Mouse (Mus musculus) forebrain, embryonic 10.5 days (tissue): Measurements from ENCODE around the gene Usf3. TPM values are rescaled to one million over a fixed set of nuclear protein-coding genes. Genes with fewer than 3 reads are reported as not detected.

ENCODE experiments used
- DNase-seq: peaks from one replicate; pipeline ENCODE4 v3.0.0-alpha.2; 2017; ENCODE audit warnings: low spot score; ENCODE audit errors: extremely low spot score
- H3K27ac ChIP-seq: fragments of 300-500 bp; sonication (generic); 2 replicates; pipeline ENCODE4 v1.5.1; 2016; ENCODE audit warnings: mild to moderate bottlenecking
- H3K27me3 ChIP-seq: fragments of 300-500 bp; sonication (generic); 2 replicates; pipeline ENCODE4 v1.6.1; 2016; ENCODE audit warnings: mild to moderate bottlenecking; ENCODE audit not compliant: poor library complexity, severe bottlenecking
- H3K36me3 ChIP-seq: fragments of 300-500 bp; sonication (generic); replicated peaks from 2 replicates; pipeline ENCODE4 v1.6.1; 2016; ENCODE audit warnings: mild to moderate bottlenecking, moderate library complexity
- H3K4me1 ChIP-seq: fragments of 300-500 bp; sonication (generic); 2 replicates; pipeline ENCODE4 v1.6.1; 2016
- H3K4me3 ChIP-seq: fragments of 300-500 bp; sonication (generic); 2 replicates; pipeline ENCODE4 v1.5.1; 2016; ENCODE audit warnings: mild to moderate bottlenecking, moderate library complexity
- H3K9me3 ChIP-seq: fragments of 300-500 bp; sonication (generic); 2 replicates; pipeline ENCODE4 v1.6.1; 2016; ENCODE audit warnings: mild to moderate bottlenecking, moderate library complexity
- WGBS: fragments of 180-500 bp; shearing (Covaris S2); methylation state at CpG from one replicate; pipeline ENCODE4 v1.1.7; 2016; 5-methylcytosine and 5-hydroxymethylcytosine counted together
- polyA plus RNA-seq: library from polyadenylated mRNA; unstranded; fragments of >200 nt; fragmentation: Nextera tagmentation; extraction: Ambion mirVana; gene quantifications from 2 replicates; pipeline ENCODE4 v1.2.1, GENCODE M21; 2016

Usf3 gene
- polyA plus RNA-seq: 2.4 and 2.8 TPM in 2 replicates

DNA sequence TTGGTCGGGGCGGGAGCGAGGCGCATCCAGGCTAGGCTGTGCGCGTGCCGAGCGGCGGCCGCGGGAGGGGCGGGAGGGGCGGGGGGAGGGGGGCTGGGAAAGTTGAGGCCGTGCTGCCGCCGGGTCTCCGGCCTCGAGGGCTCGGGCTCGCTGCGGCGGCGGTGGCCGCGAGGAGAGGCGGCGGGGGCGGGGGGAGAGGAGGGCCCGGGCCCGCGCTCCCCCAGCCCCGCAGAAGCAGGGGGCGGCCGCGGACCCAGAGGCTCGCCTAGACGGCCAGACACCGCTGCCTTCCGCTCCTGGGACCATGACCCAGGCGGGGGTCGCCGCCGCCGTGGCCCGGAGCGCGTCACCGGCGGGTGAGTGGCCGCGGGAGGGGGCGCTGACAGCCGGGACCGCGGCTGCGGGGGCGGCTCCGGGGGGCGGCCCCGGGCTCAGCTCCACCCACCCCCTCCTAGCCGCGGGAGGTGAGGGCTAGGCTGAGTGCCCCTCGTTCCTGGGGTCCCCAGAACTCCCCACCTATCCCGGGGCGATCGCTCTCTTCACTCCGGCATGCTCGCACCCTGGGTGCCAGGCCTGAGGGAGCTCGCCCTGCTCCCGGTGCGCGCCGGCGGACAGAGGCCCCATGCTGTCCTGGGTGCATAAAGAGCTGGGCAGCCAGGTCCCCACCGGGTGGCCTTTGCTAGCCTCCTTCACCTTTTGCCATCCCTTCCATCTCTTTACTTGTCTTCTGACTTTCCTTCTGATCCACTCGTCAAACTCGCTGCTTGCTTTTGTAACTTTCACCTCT, at the start of gene Usf3:
Gene Usf3 (plus strand): TSS at position 92 of the 787 bp plus-strand sequence.
- peak within 1 kb of the TSS; percentile 99 for H3K27ac ChIP-seq
- peak within 1 kb of the TSS; percentile 95 for H3K4me3 ChIP-seq
- no peak for DNase-seq
- under 1% methylated on average over 68 of the region's 77 CpGs for whole genome bisulfite sequencing
- H3K36me3 ChIP-seq: no peaks in the 10 kb centered on the region
- H3K9me3 ChIP-seq: no peaks in the 10 kb centered on the region
- H3K27me3 ChIP-seq: no peaks in the 10 kb centered on the region
- H3K4me1 ChIP-seq: peaks cover 25% of the 10 kb centered on the region

DNA sequence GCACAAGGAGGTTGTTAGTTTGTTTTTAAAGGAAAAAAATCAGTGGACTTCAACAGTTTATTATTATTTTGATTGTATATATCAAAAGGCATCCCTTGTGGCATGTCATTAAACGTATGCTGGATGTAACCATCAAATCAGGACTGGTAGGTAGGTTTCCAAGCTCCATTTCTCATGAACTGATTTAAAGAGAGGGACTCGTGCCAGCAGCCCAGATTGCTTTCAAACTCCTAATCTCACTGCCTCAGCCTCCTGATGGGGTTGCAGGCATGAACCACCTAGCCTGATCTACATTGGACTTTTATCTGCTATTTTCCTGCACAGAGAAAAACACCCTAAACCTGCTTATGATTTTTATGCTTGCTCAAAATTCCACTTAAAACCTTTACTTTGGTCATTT, 49.3 kb upstream of the Usf3 start:
- Histone ChIP-seq H3K36me3 (no peaks in the 10 kb centered on the region), H3K9me3 (no peaks in the 10 kb centered on the region), H3K27me3 (no peaks in the 10 kb centered on the region), H3K4me1 (no peaks in the 10 kb centered on the region), H3K4me3 (no peak overlapping the region), H3K27ac (no peak overlapping the region)
- no peak for DNase-seq
- WGBS: 86% methylated on average over 2 of the region's 2 CpGs

DNA sequence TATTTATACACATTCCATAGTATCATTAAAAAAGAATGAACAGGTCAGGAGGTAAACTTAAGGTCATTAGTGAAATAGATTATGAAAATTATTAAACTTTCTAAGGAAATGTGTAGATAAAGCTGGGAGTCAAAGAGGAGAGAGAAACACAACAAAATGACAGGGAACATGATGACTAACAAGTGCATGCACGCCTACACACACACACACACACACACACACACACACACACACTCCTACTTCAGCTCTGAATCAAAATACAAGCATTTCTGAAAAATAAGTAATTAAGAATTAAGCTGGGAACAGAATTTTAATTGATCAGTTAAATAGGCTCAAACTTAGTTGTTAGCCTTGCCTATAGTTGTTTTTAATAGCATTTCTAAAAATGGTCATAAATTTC, 48.3 kb upstream of the Usf3 start:
- DNase-seq: no peak
- H3K9me3 ChIP-seq: no peaks in the 10 kb centered on the region
- no peaks in the 10 kb centered on the region for H3K4me1 ChIP-seq
- no peak overlapping the region for H3K4me3 ChIP-seq
- 95% methylated on average over 1 of the region's 1 CpGs for WGBS
- H3K27ac ChIP-seq: no peak overlapping the region
- no peaks in the 10 kb centered on the region for H3K36me3 ChIP-seq
- H3K27me3 ChIP-seq: no peaks in the 10 kb centered on the region

DNA sequence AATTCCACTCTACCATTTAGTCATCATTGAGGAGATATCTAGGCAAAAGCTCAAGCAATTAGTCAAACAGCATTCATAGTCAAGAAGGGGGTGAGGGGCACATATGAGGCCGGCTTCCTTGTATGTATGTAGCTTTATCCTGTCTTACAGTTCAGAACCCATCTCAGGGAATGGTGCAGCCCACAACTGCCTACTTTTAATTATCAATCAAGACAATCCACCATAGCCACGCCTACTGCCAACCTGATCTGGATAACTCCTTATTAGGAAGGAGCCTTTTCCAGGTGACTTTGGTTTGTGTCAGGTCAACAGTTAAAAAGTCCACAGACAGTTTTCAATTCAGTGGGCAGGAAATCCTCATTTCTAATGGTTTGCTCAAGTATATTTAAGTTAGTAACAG, 47.6 kb upstream of the Usf3 start:
- Histone ChIP-seq H3K9me3 (no peaks in the 10 kb centered on the region), H3K4me3 (no peak overlapping the region), H3K4me1 (no peaks in the 10 kb centered on the region), H3K27me3 (no peaks in the 10 kb centered on the region), H3K27ac (no peak overlapping the region), H3K36me3 (no peaks in the 10 kb centered on the region)
- DNase-seq: no peak
- WGBS: 88% methylated on average over 2 of the region's 2 CpGs

DNA sequence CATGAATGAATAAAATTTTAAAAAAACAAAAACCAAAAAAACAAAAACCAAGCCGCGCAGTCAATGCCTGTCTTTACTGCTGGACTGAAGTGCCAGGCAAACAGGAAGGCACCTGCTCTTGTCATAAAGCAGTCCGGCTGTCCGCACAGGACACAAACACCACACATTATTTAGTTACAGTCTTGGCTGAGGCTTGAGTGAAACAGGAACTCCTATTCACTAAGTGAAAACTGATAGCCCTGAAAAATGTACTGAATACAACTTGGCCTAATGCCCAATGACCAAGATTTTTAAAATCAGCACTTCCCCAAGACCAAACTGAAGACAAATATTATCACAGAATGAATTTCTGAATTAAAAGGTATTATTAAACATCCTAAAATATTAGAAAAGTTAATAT, 46.6 kb upstream of the Usf3 start:
- no peak for DNase-seq
- H3K4me3 ChIP-seq: no peak overlapping the region
- no peaks in the 10 kb centered on the region for H3K36me3 ChIP-seq
- no peaks in the 10 kb centered on the region for H3K9me3 ChIP-seq
- no peak overlapping the region for H3K27ac ChIP-seq
- H3K4me1 ChIP-seq: no peaks in the 10 kb centered on the region
- H3K27me3 ChIP-seq: no peaks in the 10 kb centered on the region
- 92% methylated on average over 4 of the region's 4 CpGs for WGBS

DNA sequence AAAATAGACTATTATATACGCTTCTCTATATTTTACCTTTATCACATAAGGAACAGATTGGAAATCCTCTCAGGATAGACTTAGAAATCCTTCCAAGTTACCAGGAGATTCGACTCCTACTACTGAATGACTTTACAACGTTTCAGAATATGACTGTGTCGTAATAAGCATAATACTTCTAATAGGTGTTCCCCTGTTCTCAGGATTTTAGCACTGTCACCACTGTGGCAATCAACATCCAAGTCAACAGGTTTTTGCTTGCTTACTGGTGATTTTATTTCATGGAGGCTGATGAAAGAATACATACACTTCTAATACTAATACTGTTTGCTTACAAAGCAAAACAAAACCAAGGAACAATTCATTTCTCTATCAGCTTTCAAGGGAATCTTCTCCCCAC, 40.7 kb upstream of the Usf3 start:
- no peak for DNase-seq
- H3K4me3 ChIP-seq: no peak overlapping the region
- no peaks in the 10 kb centered on the region for H3K36me3 ChIP-seq
- H3K27ac ChIP-seq: no peak overlapping the region
- whole genome bisulfite sequencing: 89% methylated on average over 4 of the region's 4 CpGs
- no peaks in the 10 kb centered on the region for H3K27me3 ChIP-seq
- no peaks in the 10 kb centered on the region; the same call in 1 of the 2 replicates for H3K4me1 ChIP-seq
- H3K9me3 ChIP-seq: no peaks in the 10 kb centered on the region

DNA sequence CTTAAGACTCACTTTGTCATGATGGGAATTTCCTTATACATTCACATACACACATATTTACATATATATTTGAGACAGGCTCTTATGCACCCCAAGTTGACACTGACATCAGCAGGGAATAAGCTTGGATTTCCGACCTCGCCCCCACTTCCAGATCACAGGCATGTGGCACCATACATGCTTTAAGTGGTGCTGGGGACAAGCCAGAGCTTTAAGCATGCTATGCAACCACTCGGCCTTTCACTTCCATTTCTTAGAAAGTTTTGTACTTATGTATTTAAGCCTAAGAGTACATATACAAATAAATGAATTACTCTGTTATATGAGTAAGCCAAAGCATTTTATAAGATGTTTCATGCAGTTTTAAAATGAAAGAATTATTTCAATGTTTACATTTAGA, 39.9 kb upstream of the Usf3 start:
- Histone ChIP-seq H3K27ac (no peak overlapping the region), H3K36me3 (no peaks in the 10 kb centered on the region), H3K27me3 (no peaks in the 10 kb centered on the region), H3K9me3 (no peaks in the 10 kb centered on the region), H3K4me1 (peaks cover 9% of the 10 kb centered on the region), H3K4me3 (no peak overlapping the region)
- DNase-seq: no peak
- 82% methylated on average over 3 of the region's 3 CpGs for WGBS

DNA sequence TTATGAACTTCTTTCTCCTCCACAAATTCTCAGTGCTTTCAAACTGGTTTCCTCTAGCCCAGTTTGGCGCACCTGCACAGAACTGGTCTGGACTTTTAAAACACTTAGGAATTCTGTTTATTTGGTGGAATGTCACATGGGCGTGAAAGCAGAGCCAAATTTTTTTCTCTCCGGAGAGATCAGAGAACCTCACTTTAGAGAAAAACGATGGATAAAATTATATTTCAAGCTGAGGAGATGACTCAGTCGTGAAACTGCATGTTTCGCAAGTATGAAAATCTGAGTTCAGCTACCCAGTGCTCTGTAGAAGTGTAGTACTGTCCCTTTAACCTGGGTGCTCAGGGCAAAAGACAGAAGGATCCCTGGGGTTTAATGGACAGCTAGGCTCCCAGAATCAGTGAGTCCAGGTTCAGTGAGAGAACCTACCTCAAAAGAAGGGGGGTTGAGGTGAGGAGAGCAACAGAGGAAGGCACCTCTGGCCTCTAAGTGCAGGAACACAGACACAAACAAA, 36.5 kb upstream of the Usf3 start:
- WGBS: 92% methylated on average over 6 of the region's 6 CpGs
- H3K27ac ChIP-seq: no peak overlapping the region
- H3K9me3 ChIP-seq: no peaks in the 10 kb centered on the region
- H3K27me3 ChIP-seq: no peaks in the 10 kb centered on the region
- no peak for DNase-seq
- peaks cover 19% of the 10 kb centered on the region for H3K4me1 ChIP-seq
- no peak overlapping the region for H3K4me3 ChIP-seq
- H3K36me3 ChIP-seq: no peaks in the 10 kb centered on the region

DNA sequence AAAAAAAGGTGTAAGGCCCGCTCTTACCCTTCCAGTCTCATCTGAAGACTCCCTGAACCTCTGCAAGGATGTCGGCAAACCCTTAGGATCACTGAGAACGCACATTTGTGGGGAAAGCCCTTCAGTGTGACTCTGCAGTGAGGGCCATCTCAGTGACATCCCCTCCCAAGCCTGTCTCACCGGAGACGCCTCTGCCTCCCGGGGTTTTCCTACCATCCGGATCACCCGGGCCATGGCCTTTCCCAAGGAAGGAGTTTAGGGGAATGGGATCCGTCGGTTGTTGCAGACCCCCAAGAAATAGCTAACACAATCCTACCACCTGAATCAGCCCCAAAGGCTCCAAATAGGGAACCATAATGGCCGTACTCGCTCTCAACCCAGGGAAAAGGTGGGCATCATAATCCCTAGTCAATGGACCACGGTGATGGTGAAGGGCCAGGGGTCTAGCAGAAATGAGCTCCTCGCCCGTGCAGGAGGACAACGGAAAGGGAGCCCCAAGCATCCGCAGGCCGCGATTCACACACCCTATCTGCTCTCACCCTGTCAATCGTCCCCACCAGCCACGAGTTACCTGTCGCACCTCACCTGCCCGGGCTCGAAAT, 34.6 kb upstream of the Usf3 start:
- no peaks in the 10 kb centered on the region for H3K9me3 ChIP-seq
- H3K4me1 ChIP-seq: peaks cover 22% of the 10 kb centered on the region
- no peak for DNase-seq
- no peaks in the 10 kb centered on the region for H3K27me3 ChIP-seq
- H3K36me3 ChIP-seq: no peaks in the 10 kb centered on the region
- WGBS: 2% methylated on average over 24 of the region's 24 CpGs
- H3K4me3 ChIP-seq: peak overlapping the region; percentile 93
- H3K27ac ChIP-seq: peak overlapping the region; percentile 97

DNA sequence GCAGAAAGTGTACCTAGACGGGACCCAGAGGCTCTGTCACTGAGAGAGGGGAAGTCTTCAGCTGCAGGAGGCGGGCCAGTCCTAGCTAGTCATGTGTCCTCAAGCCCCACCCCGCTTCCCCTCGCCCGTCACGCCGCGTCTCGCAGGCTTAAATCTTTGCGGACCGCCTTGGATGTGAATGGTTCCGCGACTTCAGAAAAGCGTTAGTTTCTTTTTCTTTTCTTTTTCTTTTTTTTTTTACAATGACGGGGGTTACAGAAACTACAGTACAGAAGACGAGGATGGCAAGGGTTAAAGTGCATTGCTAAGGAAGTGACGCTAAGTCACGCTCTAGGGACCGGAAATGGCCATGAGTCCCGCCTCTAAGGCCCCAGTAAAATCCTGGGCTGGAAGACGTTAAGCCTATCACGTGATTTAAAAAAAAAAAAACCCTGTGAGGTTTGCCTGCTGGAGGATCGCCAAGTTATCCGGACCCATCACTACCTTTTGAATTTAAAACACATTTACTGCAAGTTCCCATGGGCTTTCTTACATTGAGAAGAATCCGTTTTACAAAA, 34.0 kb upstream of the Usf3 start:
- WGBS: under 1% methylated on average over 25 of the region's 25 CpGs
- peak; percentile 83 for DNase-seq
- Histone ChIP-seq H3K27ac (peak overlapping the region; percentile 97), H3K9me3 (no peaks in the 10 kb centered on the region), H3K4me3 (peak overlapping the region; percentile 93), H3K4me1 (peaks cover 22% of the 10 kb centered on the region), H3K27me3 (no peaks in the 10 kb centered on the region), H3K36me3 (no peaks in the 10 kb centered on the region)

DNA sequence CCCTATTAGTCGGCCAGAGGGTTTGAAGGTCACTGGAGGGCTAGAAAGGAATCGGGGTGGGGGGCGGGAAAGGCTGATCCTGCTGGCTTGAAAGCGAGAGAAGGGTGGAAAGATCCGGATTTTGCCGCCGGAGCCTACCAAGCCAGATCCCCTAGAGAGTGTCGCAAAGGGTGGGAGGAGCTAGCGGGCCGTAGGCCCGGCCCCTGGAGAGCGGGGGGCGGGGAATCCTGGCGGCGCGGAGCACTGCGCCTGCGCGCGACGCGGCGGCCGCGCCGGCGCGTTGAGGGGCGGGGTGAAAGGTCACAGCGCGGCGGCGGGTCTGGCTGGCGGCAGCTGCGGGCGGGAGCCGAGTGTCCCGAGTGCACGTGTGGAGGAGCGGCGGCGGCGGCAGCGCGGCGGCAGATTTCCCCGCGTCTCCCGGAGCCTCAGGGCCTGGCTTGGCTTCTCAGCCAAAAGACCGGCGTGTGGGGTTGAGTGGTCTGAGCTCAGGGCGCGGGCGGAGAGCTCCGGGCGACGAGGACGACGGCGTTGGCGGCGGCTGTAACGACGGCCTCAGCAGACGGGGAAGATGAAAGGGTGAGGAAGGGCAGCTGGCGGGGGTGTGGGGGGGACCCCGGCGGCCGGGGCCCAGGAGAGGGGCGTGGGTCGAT, 33.4 kb upstream of the Usf3 start, which contains the start of the genes Atp6v1a and Naa50:
Gene Atp6v1a (minus strand): TSS at position 170 of the 650 bp plus-strand sequence.
Gene Naa50 (plus strand): TSS at position 295 of the 650 bp plus-strand sequence.
- under 1% methylated on average over 62 of the region's 71 CpGs for WGBS
- Histone ChIP-seq H3K27ac (peak within 1 kb of the TSS; percentile 97), H3K9me3 (no peaks in the 10 kb centered on the region), H3K27me3 (no peaks in the 10 kb centered on the region), H3K4me1 (peaks cover 22% of the 10 kb centered on the region), H3K4me3 (peak within 1 kb of the TSS; percentile 93), H3K36me3 (peaks cover under 1% of the 10 kb centered on the region; the same call in 1 of the 2 replicates)
- peak; percentile 89 for DNase-seq

DNA sequence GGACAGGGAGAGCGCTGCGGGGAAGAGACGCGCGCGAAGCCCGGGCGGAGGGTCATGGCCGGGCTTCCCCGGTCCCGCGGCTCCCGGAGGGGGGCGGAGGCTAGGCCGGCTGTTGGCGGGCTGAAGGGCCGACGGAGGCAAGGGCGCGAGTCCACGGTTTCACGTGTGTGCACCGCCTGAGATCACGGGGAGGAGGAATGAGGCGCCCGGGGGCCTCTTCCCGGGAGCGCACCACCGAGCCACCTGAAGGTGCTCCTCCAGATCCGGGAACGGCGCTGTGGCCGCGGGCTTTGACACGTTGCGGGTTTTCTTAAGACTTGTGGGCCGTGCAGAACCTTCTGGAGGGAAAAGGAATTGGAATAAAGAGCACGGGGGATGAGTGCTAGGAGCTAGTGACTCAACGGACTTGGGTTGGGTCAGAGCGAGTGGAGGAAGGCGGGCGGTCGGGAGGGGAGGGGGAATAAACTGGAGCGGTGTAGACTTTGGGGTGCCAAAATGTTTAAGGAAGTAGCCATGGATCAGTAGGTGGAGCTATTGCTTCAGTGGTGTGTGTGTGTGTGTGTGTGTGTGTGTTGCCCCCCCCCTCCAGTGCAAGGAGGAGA, 32.8 kb upstream of the Usf3 start:
- under 1% methylated on average over 44 of the region's 44 CpGs for WGBS
- DNase-seq: peak; percentile 64
- Histone ChIP-seq H3K9me3 (no peaks in the 10 kb centered on the region), H3K4me3 (peak overlapping the region; percentile 93), H3K36me3 (peaks cover 6% of the 10 kb centered on the region), H3K4me1 (peaks cover 22% of the 10 kb centered on the region), H3K27ac (peak overlapping the region; percentile 97), H3K27me3 (no peaks in the 10 kb centered on the region)
